Mouse (Mus musculus): ENCODE data around the gene Mymk. TPM values are rescaled to one million over a fixed set of nuclear protein-coding genes. Genes with fewer than 3 reads are reported as not detected.

Mymk gene
- polyA plus RNA-seq, 1 experiment = not detected

GRCm38 (mm10) chr2:27043461-27043860, 28.5 kb downstream of the Mymk start:
- no peak overlapping the region for H3K4me3 ChIP-seq (ENCODE audit: insufficient read depth, low read length)
- no peaks in the 10 kb centered on the region for H3K4me1 ChIP-seq (ENCODE audit: control insufficient read depth, insufficient read depth, low read length)
- TF ChIP-seq CTCF (IDR thresholded peaks at IDR 0.05; ENCODE audit: low read depth, low read length) (peak; percentile 61), POLR2A (IDR thresholded peaks at IDR 0.05; ENCODE audit: borderline replicate concordance, low read depth, low read length) (no peak)
- H3K27ac ChIP-seq (ENCODE audit: insufficient read depth, low read depth, low read length) = no peak overlapping the region

GRCm38 (mm10) chr2:27042131-27042844, 29.7 kb downstream of the Mymk start:
- Histone ChIP-seq H3K4me3 (ENCODE audit: insufficient read depth, low read length) (no peak overlapping the region), H3K27ac (ENCODE audit: insufficient read depth, low read depth, low read length) (no peak overlapping the region), H3K4me1 (ENCODE audit: control insufficient read depth, insufficient read depth, low read length) (no peaks in the 10 kb centered on the region)
- TF ChIP-seq POLR2A (IDR thresholded peaks at IDR 0.05; ENCODE audit: borderline replicate concordance, low read depth, low read length) = no peak
- TF ChIP-seq CTCF (IDR thresholded peaks at IDR 0.05; ENCODE audit: low read depth, low read length) = no peak

- Histone ChIP-seq H3K4me1 (ENCODE audit: control insufficient read depth, insufficient read depth, low read length) (no peaks in the 10 kb centered on the region), H3K27ac (ENCODE audit: insufficient read depth, low read depth, low read length) (no peak overlapping the region), H3K4me3 (ENCODE audit: insufficient read depth, low read length) (no peak overlapping the region)
- TF ChIP-seq CTCF (IDR thresholded peaks at IDR 0.05; ENCODE audit: low read depth, low read length) (no peak; the same call in 1 of the 2 replicates), POLR2A (IDR thresholded peaks at IDR 0.05; ENCODE audit: borderline replicate concordance, low read depth, low read length) (no peak)
Measured at GRCm38 (mm10) chr2:27039286-27039685, 32.7 kb downstream of the Mymk start.

- no peak overlapping the region for H3K4me3 ChIP-seq (ENCODE audit: insufficient read depth, low read length)
- TF ChIP-seq POLR2A (IDR thresholded peaks at IDR 0.05; ENCODE audit: borderline replicate concordance, low read depth, low read length) (no peak), CTCF (IDR thresholded peaks at IDR 0.05; ENCODE audit: low read depth, low read length) (peak; percentile 79)
- no peak overlapping the region for H3K27ac ChIP-seq (ENCODE audit: insufficient read depth, low read depth, low read length)
- H3K4me1 ChIP-seq (ENCODE audit: control insufficient read depth, insufficient read depth, low read length) = no peaks in the 10 kb centered on the region
Measured at GRCm38 (mm10) chr2:27038596-27038995, 33.4 kb downstream of the Mymk start.

GRCm38 (mm10) chr2:27037008-27037407, 35.0 kb downstream of the Mymk start:
- TF ChIP-seq CTCF (IDR thresholded peaks at IDR 0.05; ENCODE audit: low read depth, low read length) = no peak
- no peak for TF ChIP-seq POLR2A (IDR thresholded peaks at IDR 0.05; ENCODE audit: borderline replicate concordance, low read depth, low read length)
- Histone ChIP-seq H3K27ac (ENCODE audit: insufficient read depth, low read depth, low read length) (no peak overlapping the region), H3K4me1 (ENCODE audit: control insufficient read depth, insufficient read depth, low read length) (no peaks in the 10 kb centered on the region), H3K4me3 (ENCODE audit: insufficient read depth, low read length) (no peak overlapping the region)

- no peak for TF ChIP-seq CTCF (IDR thresholded peaks at IDR 0.05; ENCODE audit: low read depth, low read length)
- TF ChIP-seq POLR2A (IDR thresholded peaks at IDR 0.05; ENCODE audit: borderline replicate concordance, low read depth, low read length) = no peak
- no peak overlapping the region for H3K4me3 ChIP-seq (ENCODE audit: insufficient read depth, low read length)
- no peak overlapping the region for H3K27ac ChIP-seq (ENCODE audit: insufficient read depth, low read depth, low read length)
Measured at GRCm38 (mm10) chr2:27036003-27036402, 36.0 kb downstream of the Mymk start.

GRCm38 (mm10) chr2:27032361-27032760, 39.6 kb downstream of the Mymk start:
- TF ChIP-seq CTCF (IDR thresholded peaks at IDR 0.05; ENCODE audit: low read depth, low read length) (no peak), POLR2A (IDR thresholded peaks at IDR 0.05; ENCODE audit: borderline replicate concordance, low read depth, low read length) (no peak)
- peaks cover 16% of the 10 kb centered on the region; the same call in 1 of the 2 replicates for H3K4me1 ChIP-seq (ENCODE audit: control insufficient read depth, insufficient read depth, low read length)
- no peak overlapping the region for H3K27ac ChIP-seq (ENCODE audit: insufficient read depth, low read depth, low read length)
- no peak overlapping the region for H3K4me3 ChIP-seq (ENCODE audit: insufficient read depth, low read length)

More at GRCm38 (mm10) chr2:27036003-27036402, 36.0 kb downstream of the Mymk start:
- H3K4me1 ChIP-seq (ENCODE audit: control insufficient read depth, insufficient read depth, low read length) = no peaks in the 10 kb centered on the region

- TF ChIP-seq POLR2A (IDR thresholded peaks at IDR 0.05; ENCODE audit: borderline replicate concordance, low read depth, low read length) (no peak), CTCF (IDR thresholded peaks at IDR 0.05; ENCODE audit: low read depth, low read length) (no peak)
- Histone ChIP-seq H3K4me1 (ENCODE audit: control insufficient read depth, insufficient read depth, low read length) (peaks cover 33% of the 10 kb centered on the region), H3K27ac (ENCODE audit: insufficient read depth, low read depth, low read length) (peak overlapping the region; percentile 85), H3K4me3 (ENCODE audit: insufficient read depth, low read length) (peak overlapping the region; percentile 46)
Measured at GRCm38 (mm10) chr2:27028437-27029015, 43.5 kb downstream of the Mymk start.

GRCm38 (mm10) chr2:27027618-27028436, 44.2 kb downstream of the Mymk start, which contains the start of gene Slc2a6:
Gene Slc2a6, minus strand, starts transcription at chr2:27027998.
- H3K27ac ChIP-seq (ENCODE audit: insufficient read depth, low read depth, low read length) = peak within 1 kb of the TSS; percentile 85
- TF ChIP-seq POLR2A (IDR thresholded peaks at IDR 0.05; ENCODE audit: borderline replicate concordance, low read depth, low read length) (peak; percentile 74; the same call in 1 of the 2 replicates), CTCF (IDR thresholded peaks at IDR 0.05; ENCODE audit: low read depth, low read length) (no peak)
- peaks cover 33% of the 10 kb centered on the region for H3K4me1 ChIP-seq (ENCODE audit: control insufficient read depth, insufficient read depth, low read length)
- peak within 1 kb of the TSS; percentile 64 for H3K4me3 ChIP-seq (ENCODE audit: insufficient read depth, low read length)

Data from bone marrow macrophage, adult 2 months (primary cell).